In genomic region chr6:128868861-128869260, GRCm38 (mm10) we compare ENCODE assay signal across 37 mouse cellular contexts. TPM values are rescaled to one million over a fixed set of nuclear protein-coding genes. Genes with fewer than 3 reads are reported as not detected.
DNase-seq lines count a peak whose midpoint lies in the region; ATAC-seq and TF ChIP-seq lines count a peak whose summit lies in the region.
"Had no signal": no experiment of that assay in that cellular context is flagged by ENCODE, and none has a peak within 500 bp of the region (broad histone marks: within the 10 kb centered on the region; RNA-seq: fewer than 3 reads in every experiment).

No protein-coding gene starts in this region.

- H3K4me1 ChIP-seq in lung, embryonic 14.5 days (ENCODE audit: insufficient read depth) = no peaks in the 10 kb centered on the region
- no peaks in the 10 kb centered on the region for H3K4me1 ChIP-seq in lung, adult 2 months (ENCODE audit: control insufficient read depth, insufficient read depth, low read length)
- H3K4me1 ChIP-seq: embryonic facial prominence, embryonic 13.5 days; forebrain, embryonic 15.5 days; kidney, embryonic 15.5 days; stomach, embryonic 15.5 days had no signal

- no peaks in the 10 kb centered on the region for H3K27me3 ChIP-seq in lung, embryonic 14.5 days (ENCODE audit: insufficient read depth, low read length)
- H3K27me3 ChIP-seq: embryonic facial prominence, embryonic 13.5 days; forebrain, embryonic 15.5 days; heart, embryonic 13.5 days; kidney, embryonic 15.5 days; stomach, embryonic 15.5 days had no signal

- no peak for TF ChIP-seq POLR2A in lung, adult 2 months (IDR thresholded peaks at IDR 0.05; ENCODE audit: borderline replicate concordance, extremely low read depth, low read depth, low read length)

- H3K4me2 ChIP-seq in lung, embryonic 14.5 days = no peak overlapping the region
- H3K4me2 ChIP-seq: embryonic facial prominence, embryonic 13.5 days; forebrain, embryonic 15.5 days; heart, embryonic 13.5 days; kidney, embryonic 15.5 days; stomach, embryonic 15.5 days had no signal

- H3K9ac ChIP-seq in lung, embryonic 14.5 days = no peak overlapping the region
- H3K9ac ChIP-seq: embryonic facial prominence, embryonic 13.5 days; forebrain, embryonic 15.5 days; heart, embryonic 13.5 days; kidney, embryonic 15.5 days; liver, embryonic 14.5 days; stomach, embryonic 15.5 days had no signal

- no peak for ATAC-seq in lung, embryonic 14.5 days (ENCODE audit: insufficient read depth)
- ATAC-seq: forebrain, embryonic 15.5 days; hindbrain, embryonic 16.5 days; midbrain, embryonic 16.5 days had no signal

- H3K36me3 ChIP-seq in lung, embryonic 14.5 days (ENCODE audit: insufficient read depth) = no peaks in the 10 kb centered on the region
- H3K36me3 ChIP-seq: embryonic facial prominence, embryonic 13.5 days; forebrain, embryonic 10.5 days; forebrain, embryonic 15.5 days; heart, embryonic 13.5 days; hindbrain, embryonic 10.5 days; kidney, embryonic 15.5 days; stomach, embryonic 15.5 days had no signal

- WGBS in lung, embryonic 14.5 days = 42% methylated on average over 3 of the region's 3 CpGs
- 35% methylated on average over 3 of the region's 3 CpGs for WGBS in lung, adult 2 months

- H3K9me3 ChIP-seq in lung, embryonic 14.5 days (ENCODE audit: low read depth, low read length) = no peaks in the 10 kb centered on the region
- H3K9me3 ChIP-seq: embryonic facial prominence, embryonic 13.5 days; forebrain, embryonic 10.5 days; forebrain, embryonic 15.5 days; heart, embryonic 13.5 days; hindbrain, embryonic 10.5 days; kidney, embryonic 15.5 days; stomach, embryonic 15.5 days had no signal

- H3K27ac ChIP-seq in lung, embryonic 14.5 days (ENCODE audit: low read depth) = peak overlapping the region; percentile 34; the same call in 1 of the 2 replicates
- H3K27ac ChIP-seq: embryonic facial prominence, embryonic 13.5 days; forebrain, embryonic 10.5 days; forebrain, embryonic 15.5 days; gastrocnemius, adult 2 months; heart, embryonic 13.5 days; hindbrain, embryonic 10.5 days; kidney, embryonic 15.5 days; liver, embryonic 14.5 days; stomach, embryonic 15.5 days had no signal

- TF ChIP-seq CTCF in lung, embryonic 14.5 days (IDR thresholded peaks at IDR 0.05; ENCODE audit: low read depth) = no peak
- TF ChIP-seq CTCF in lung, adult 2 months (IDR thresholded peaks at IDR 0.05; ENCODE audit: insufficient read depth, low read length) = no peak

- no peak for DNase-seq in lung, embryonic 14.5 days
- no peak for DNase-seq in lung, adult 2 months
- DNase-seq in thymus, postnatal 14 days = peak; percentile 67
- DNase-seq in thymus, postnatal 0 days (ENCODE audit: low spot score) = no peak
- DNase-seq in thymus, postnatal 25 days = peak; percentile 51
- DNase-seq in adrenal gland, postnatal 4 days (ENCODE audit: low spot score in 2 of 2) = no peak
- no peak for DNase-seq in adrenal gland, adult (ENCODE audit: inconsistent age in 2 of 2, low spot score in 1 of 2)
- DNase-seq: adrenal gland, postnatal 25 days; cerebellum, adult 18-20 months; cerebellum, postnatal 10 days; gastrocnemius, adult 2 months; heart, postnatal 10 days; kidney, adult 18-20 months; kidney, postnatal 36 days; liver; right cerebral cortex, postnatal 25 days had no signal

- no peak overlapping the region for H3K4me3 ChIP-seq in lung, embryonic 14.5 days (ENCODE audit: low read depth, low read length)
- no peak overlapping the region for H3K4me3 ChIP-seq in lung, adult 2 months (replicated peaks; ENCODE audit: extremely low read depth, low read depth, low read length)
- H3K4me3 ChIP-seq: embryonic facial prominence, embryonic 13.5 days; forebrain, embryonic 10.5 days; forebrain, embryonic 15.5 days; gastrocnemius, adult 2 months; heart, embryonic 13.5 days; hindbrain, embryonic 10.5 days; kidney, embryonic 15.5 days; stomach, embryonic 15.5 days had no signal

RNA-seq across cellular contexts. Expression of gene Clec2i, which starts 18.5 kb away (rescaled TPM):
- 0.14 and 0.15 TPM in 2 replicates for polyA plus RNA-seq in lung, embryonic 14.5 days (2014; fragmentation: Nextera tagmentation; extraction: Ambion mirVana)
- 0.79 and 1.6 TPM in 2 replicates for polyA plus RNA-seq in lung, adult 2 months (2012; rRNA removed)
- 12.3 and 14.2 TPM in 2 replicates for polyA plus RNA-seq in thymus, postnatal 0 days (2015; fragmentation: Nextera tagmentation; extraction: Ambion mirVana)
- under 1 TPM in 1 of 2 experiments, not detected in 1; 0.23 TPM for total RNA-seq in adrenal gland, postnatal 4 days (2021)
- total RNA-seq: adrenal gland, postnatal 25 days; gastrocnemius, adult 2 months; layer of hippocampus, adult 8-10 months had no signal
- polyA plus RNA-seq: brain, embryonic 14.5 days; forebrain, embryonic 10.5 days; forebrain, embryonic 15.5 days; heart, embryonic 13.5 days; hindbrain, embryonic 10.5 days; hindbrain, embryonic 16.5 days; limb, embryonic 11.5 days; midbrain, embryonic 16.5 days; neural tube, embryonic 11.5 days had no signal

RNA-seq across cellular contexts. Expression of gene BC035044, which starts 22.1 kb away (rescaled TPM):
- 1.2 TPM in 2 replicates for polyA plus RNA-seq in lung, embryonic 14.5 days (2014; fragmentation: Nextera tagmentation; extraction: Ambion mirVana)
- 1.2 and 2.7 TPM in 2 replicates for polyA plus RNA-seq in lung, adult 2 months (2012; rRNA removed)
- 48.3 and 50.0 TPM in 2 replicates for polyA plus RNA-seq in thymus, postnatal 0 days (2015; fragmentation: Nextera tagmentation; extraction: Ambion mirVana)
- 1 to 10 TPM in 1 of 2 experiments, under 1 TPM in 1; 0.67 to 1.7 TPM for total RNA-seq in adrenal gland, postnatal 4 days (2021)
- total RNA-seq: gastrocnemius, adult 2 months had no signal

RNA-seq across cellular contexts. Expression of gene Klrb1b, which starts 42.7 kb away (rescaled TPM):
- not detected in 2 replicates for polyA plus RNA-seq in lung, embryonic 14.5 days (2014; fragmentation: Nextera tagmentation; extraction: Ambion mirVana)
- polyA plus RNA-seq in lung, adult 2 months (2012; rRNA removed) = 2.4 and 2.7 TPM in 2 replicates
- 0.92 and 1.1 TPM in 2 replicates for polyA plus RNA-seq in thymus, postnatal 0 days (2015; fragmentation: Nextera tagmentation; extraction: Ambion mirVana)
- under 1 TPM in 1 of 2 experiments, not detected in 1; 0.79 TPM for total RNA-seq in adrenal gland, postnatal 4 days (2021)
- total RNA-seq: adrenal gland, postnatal 25 days; common myeloid progenitor, adult 5-6 weeks; gastrocnemius, adult 2 months; gastrocnemius, postnatal 4 days; heart, adult 8-10 months; heart, postnatal 10 days; left cerebral cortex, postnatal 14 days had no signal
- polyA plus RNA-seq: brain, embryonic 14.5 days; embryonic facial prominence, embryonic 13.5 days; forebrain, embryonic 10.5 days; forebrain, embryonic 15.5 days; frontal cortex, adult 2 months; heart, embryonic 13.5 days; hindbrain, embryonic 10.5 days; hindbrain, embryonic 16.5 days; limb, embryonic 11.5 days; midbrain, embryonic 16.5 days had no signal

RNA-seq across cellular contexts. Expression of gene Gm44511, which starts 42.7 kb away (rescaled TPM):
- not detected in 2 replicates for polyA plus RNA-seq in lung, embryonic 14.5 days (2014; fragmentation: Nextera tagmentation; extraction: Ambion mirVana)
- 0.41 TPM in 1 of 2 replicates, not detected in the other for polyA plus RNA-seq in lung, adult 2 months (2012; rRNA removed)
- 0.58 and 0.96 TPM in 2 replicates for polyA plus RNA-seq in thymus, postnatal 0 days (2015; fragmentation: Nextera tagmentation; extraction: Ambion mirVana)
- total RNA-seq in adrenal gland, postnatal 4 days (2021) = not detected
- total RNA-seq: adrenal gland, adult 18-20 months; adrenal gland, postnatal 25 days; gastrocnemius, adult 2 months; gastrocnemius, postnatal 4 days; heart, adult 8-10 months; heart, postnatal 10 days; left cerebral cortex, postnatal 14 days had no signal
- polyA plus RNA-seq: brain, embryonic 14.5 days; embryonic facial prominence, embryonic 13.5 days; forebrain, embryonic 10.5 days; forebrain, embryonic 15.5 days; frontal cortex, adult 2 months; heart, embryonic 13.5 days; hindbrain, embryonic 10.5 days; hindbrain, embryonic 16.5 days; kidney, embryonic 15.5 days; limb, embryonic 11.5 days; liver, embryonic 14.5 days; lung, embryonic 16.5 days; midbrain, embryonic 16.5 days; neural tube, embryonic 11.5 days; stomach, embryonic 15.5 days had no signal

Comparison
In these comparisons a context has a peak if more than half of its experiments do, and no peak if none do; other contexts are left out.
1. DNase-seq: peak in thymus, postnatal 14 days (single experiment) and thymus, postnatal 25 days (single experiment); none in lung, embryonic 14.5 days (single experiment), lung, adult 2 months (single experiment), thymus, postnatal 0 days (single experiment), adrenal gland, postnatal 4 days (0 of 2) and adrenal gland, adult (0 of 2).
2. RNA of gene BC035044, which starts 22.1 kb away (polyA plus RNA-seq): 48.3 to 50.0 TPM in thymus, postnatal 0 days; 1.2 to 2.7 TPM in lung, adult 2 months and 1.2 TPM in lung, embryonic 14.5 days; every median in the first group is over 10 times any median in the second.